Mouse (Mus musculus): ENCODE measurements around the gene Lcp2.

Lcp2 gene

DNA sequence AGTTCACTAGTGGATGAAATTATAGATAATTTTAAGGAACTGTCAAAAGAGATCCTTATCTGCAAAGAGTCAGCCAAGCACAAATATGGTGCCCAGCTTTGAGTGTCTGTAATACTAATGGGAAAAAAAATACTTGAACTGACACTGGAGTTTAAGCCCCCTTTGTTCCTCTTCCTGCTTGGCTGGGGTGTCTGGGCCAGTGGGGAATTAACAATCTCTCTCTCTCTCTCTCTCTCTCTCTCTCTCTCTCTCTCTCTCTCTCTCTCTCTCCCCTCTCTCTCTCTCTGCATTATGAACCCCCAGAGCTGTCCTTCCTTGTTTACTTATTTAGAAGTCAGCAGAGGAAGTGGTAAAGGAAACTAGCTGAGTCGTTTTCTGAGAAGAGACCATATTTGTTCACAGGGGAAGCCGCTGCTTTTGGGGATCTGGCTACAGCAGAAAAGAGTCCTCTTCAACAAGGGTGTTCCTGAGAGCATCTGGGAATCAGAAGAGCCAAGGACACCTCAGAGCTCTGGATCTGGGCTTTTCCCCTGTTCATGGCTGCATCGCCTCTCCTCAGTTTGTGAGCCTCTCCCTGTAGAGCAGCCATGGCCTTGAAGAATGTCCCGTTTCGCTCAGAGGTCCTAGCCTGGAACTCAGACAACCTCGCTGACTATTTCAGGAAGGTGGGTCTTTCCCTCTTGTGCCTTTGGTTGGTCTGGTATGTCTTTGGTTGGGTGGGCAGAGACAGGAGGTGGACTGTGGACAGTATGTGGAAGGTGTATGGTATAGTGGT lies at the start of gene Lcp2:
TSS of gene Lcp2 (plus strand) at position 154 of the 775 bp plus-strand sequence.
- DNase-seq, result peak in 1 of 2 experiments; percentile 3

DNA sequence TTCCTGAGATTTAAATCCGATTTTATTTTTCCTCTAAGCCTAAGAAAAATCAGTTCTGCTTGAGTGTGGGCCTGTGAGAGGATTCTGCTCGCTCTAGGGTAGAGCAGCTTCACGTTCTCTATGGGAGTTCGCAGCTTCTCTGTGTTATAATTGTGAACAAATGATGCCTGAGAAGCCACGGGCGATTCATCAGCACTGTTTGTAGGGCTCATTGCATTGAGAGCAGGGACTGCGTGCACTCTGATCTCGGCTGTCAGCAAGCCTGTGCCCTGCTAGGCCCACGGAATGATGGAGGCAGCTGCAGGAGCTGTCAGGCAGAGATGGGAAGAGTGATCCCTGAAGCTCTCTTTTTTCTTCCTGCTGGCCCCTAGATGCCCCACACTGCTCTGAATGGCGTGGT lies 48.5 kb upstream of the Lcp2 start:
- no peak for DNase-seq

DNA sequence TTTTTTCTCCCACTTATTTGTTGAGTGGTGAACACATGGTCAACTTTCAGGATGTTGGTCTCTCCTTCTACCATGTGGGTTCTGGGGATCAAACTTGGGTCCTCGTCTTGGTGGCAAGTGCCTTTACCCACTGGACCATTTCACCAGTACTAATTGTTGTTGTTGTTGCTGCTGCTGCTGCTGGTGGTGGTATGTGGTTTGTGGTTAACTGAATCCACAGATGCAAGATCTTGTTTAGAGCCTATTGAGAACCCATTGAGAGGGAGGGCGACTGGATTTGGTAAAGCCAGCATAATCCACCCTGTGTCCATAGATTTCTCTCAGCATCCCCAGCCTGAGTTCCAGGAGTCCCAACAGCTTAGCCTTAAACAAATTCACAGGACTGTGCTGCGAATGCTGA lies 46.3 kb upstream of the Lcp2 start:
- DNase-seq, result no peak

DNA sequence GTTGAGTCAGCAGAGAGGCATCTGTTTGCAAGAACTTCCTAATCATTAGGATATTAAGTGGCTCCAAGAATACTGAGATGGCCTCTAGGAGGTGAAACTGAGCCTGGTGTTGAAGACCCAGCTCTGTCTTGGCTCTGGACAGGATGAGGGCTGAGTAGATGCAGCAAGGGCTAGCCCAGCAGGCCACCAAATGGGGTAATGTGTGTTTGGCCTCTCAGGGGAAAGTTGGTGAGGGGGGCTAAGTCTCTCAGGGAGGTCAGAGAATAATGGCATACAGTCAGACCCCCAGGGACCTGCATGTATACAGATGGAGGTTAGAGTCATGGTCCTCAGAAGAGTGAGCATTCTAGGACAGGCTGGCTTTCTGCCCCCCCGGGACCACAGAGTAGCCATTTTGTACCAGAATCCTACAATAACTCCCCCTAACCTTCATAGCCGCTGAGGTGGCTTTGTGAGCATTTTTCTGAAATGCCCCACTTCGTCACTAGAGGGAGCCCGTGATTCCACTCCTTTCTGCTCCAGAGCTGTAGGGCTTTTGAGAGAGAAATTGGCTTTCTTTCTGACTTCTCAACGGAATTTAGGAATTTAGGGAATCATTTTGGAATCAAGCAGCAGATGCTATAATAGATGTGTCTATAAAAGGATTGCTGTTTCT lies 44.7 kb upstream of the Lcp2 start:
- DNase-seq, result peak; percentile 24 to 27

DNA sequence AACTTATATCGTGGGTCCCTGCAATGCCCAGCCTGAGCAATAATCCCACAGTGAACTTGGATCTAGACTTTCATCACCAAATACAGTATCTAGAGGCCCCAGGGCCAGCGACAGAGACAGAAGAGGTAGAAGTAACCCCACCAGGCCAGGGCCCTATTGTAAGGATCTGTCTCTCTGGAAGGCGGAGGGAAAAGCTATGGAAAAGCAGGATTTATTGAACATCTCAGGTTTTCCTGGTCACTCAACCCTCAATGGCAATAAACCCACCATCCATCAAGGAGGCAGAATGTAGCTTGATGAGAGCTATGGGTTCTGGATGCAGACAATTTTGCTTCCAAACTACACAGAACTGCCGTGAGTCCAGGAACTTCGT lies 44.1 kb upstream of the Lcp2 start:
- DNase-seq, result no peak

DNA sequence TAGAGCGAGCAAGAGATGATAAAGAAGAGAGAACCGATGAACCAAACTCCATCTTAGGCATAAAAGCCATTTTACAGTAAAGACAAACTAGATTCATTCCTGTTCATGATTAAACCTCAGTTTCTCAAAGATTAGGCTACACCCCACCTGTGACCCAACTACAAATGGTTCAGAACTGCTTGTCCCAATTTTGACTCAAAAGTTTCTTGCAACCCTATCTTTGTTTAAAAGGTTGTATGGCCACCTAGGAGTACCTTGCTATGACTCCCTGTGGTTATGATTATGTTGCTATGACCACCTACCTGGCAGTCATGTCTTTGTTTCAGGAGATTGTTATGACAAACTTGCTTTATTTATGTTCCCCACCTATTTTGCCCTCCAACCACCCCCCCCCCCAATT lies 39.1 kb upstream of the Lcp2 start:
- DNase-seq, result no peak

DNA sequence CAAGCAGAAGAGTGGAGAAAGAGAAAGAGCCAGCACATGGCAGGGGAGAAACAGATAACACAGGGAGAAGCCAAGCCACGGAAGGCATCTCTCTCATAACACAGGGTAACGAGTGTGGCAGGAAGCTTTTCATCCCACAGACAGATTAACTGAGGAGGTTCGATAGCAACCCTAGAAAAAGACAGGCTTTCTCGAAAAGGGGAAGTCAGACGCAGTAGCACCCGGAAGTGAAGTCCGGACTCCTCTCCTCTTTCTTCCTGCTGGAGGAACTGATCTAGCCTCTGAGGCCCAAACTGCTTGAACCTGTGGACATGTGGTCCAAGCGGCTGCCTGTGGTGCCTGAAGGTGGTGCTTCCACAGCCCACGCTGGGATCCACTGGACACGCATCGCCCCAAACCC lies 38.5 kb upstream of the Lcp2 start:
- peak; percentile 21 to 31 for DNase-seq

DNA sequence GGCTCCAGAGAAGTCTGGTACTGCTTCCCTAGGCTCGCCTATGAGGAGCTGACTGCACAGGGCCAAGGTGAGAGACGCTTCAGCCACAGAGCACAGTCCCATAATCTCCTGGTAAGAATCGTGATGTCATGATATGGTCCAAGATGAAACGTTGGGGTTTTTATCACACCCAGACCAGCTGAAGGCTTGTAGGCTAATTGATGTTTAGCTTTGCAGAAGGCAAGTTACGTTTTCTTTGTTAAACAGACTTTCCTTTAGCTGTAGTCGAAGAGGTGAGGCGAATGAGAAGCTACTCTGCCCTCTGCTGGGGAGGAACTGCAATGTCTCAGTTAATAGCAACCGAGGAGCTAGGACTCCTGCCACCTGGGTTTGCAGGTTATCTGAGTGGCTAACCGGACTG lies 38.0 kb upstream of the Lcp2 start:
- DNase-seq, result peak; percentile 49 to 55

DNA sequence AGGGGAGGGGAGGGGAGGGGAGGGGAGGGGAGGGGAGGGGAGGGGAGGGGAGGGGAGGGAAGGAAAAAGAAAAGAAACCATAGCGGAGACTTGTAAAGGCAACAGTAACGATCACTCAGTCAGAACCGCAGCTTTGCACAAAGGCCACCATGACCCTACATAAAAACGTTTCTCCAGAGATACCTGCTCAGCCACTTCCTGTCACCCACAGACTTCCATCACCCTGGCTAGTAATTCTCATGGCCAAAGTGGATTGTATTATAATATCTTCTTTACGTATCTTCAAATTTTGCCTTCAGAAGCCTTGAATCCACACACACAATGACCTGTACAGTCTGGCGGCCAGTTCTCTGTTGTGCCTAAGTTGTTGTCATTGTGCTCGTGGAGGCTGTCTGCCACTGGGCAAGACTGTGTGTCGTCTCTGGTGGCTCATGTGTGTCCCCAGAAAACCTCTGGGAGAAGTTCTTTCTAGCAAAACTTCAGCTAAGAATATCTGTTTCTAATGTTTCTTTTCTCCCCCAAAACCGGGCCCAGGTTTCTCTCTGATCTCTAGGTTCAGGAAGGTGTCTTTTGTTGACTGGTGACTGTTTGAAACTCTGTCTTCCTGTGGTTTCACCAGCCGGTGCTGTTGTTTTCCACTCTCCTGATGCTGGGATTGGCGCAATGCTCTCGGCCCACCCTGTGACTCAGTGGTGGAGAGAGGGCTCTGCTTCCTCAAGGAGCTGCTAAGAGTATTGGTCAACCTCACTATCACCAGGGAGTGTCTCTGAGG lies 37.2 kb upstream of the Lcp2 start:
- peak; percentile 36 to 40 for DNase-seq

DNA sequence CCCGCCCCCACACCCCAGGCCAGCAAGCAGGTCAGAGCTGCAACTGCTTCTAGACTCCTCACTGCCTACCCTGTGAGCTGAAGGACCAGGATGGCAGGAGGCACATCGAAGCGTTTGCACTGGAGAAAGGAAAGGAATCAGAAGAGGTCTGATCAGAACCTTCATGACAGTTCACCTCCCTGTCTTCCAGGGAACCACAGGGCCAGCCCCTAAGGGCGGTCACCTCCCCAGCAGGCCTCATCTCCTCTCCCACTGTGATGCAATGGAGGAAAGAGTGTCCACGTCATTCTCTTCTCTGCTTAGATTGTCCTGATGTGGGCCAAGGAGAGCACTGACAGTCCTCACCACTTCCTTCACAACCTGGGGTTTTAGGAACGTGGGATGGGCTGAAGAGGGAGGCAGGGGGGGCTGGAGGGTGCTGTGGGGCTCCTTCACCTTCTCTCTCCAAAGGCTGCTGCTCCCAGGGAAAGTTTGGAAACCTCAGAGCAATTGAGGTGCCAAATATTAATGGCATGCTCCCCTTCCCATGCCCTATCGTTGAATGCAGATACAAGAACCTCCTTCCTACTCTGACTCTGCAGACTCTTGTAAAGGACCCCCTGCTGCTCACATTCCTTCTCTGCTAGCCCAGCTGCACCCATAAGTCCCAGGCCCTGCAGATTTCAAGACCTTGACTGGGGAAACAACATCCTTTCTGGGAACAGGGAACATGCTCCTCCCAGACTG lies 36.4 kb upstream of the Lcp2 start:
- DNase-seq, result peak; percentile 20 to 49

DNA sequence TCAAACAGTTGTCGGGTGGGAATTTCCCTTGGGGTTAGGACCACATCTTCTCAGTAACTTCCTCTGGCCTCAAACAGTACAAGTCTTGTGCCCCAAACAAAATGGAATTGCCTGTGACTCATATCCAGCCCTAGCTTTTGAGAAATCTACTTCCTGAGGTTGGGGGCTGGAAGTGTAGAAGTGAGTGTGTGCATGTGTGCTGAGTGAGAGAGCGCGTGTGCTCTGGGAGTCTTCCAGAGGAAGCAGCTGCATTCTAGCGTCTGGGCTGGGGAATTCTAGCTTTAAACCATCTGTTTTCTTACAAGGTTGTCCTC lies 35.9 kb upstream of the Lcp2 start:
- peak; percentile 21 to 22 for DNase-seq

DNA sequence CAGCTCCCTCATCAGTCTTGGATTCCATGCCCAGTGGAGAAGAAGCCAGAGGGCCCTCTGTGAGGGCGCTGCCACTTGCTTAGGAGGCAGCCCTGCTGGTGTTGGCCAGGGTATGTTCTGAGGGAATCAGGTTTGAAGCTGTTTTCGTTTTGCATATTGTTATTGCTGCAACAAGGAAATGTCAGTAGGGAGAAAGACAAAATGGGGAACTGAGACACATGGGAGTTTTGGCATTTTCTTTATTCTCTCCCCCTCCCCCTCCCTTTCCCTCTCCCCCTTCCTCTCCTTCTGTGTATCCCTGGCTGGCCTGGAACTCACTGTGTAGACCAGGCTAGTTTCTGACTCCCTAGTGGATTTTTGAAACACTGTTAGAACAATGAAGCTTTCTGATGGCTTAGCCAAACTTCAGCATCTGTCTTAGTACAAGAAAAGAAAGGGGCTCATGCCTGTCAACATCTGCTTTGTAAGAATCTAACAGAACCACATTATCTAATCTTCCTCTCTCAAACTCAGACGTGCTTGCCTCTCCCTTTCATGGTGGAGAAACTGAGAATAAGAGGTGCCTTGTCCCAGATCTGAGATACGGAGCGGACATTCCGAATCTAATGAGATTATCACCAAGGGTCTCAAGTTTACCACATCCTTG lies 34.6 kb upstream of the Lcp2 start:
- no peak for DNase-seq

DNA sequence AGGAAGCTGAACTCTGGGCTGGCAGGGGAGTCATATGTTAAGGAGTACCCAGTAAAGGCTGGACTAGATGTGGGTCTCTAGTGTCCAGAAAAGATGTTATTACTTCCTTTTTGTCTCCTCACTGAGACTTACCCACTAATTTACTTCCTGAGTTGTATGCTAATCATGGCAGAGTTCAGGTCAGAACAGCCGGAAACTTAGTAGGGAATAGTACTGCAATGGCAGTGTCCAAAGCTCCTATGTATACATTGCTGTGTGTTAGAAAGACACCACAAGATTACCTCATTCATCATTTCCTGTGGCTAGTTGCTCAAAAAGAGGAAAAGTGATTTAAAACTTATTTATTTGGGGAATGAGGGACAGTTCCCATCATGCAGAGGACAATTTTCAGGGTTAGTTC lies 21.6 kb upstream of the Lcp2 start:
- no peak for DNase-seq

DNA sequence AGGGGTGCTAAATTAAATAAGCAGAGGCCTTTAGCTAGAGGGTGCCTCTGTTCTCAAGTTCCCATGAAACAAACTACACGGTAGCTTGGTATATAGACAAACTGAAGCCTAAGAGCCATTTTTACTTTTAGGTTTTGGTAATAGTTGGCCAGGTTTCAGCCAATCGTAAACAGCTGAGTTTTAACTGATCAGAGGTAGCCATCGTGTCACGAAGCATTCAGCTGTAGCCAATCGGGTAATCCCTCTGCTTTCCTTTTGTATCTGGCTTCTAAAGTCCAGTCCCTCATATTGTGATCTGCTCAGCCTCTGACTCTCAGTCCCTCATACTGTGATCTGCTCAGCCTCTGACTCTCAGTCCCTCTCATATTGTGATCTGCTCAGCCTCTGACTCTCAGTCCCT lies 17.1 kb upstream of the Lcp2 start:
- no peak for DNase-seq

DNA sequence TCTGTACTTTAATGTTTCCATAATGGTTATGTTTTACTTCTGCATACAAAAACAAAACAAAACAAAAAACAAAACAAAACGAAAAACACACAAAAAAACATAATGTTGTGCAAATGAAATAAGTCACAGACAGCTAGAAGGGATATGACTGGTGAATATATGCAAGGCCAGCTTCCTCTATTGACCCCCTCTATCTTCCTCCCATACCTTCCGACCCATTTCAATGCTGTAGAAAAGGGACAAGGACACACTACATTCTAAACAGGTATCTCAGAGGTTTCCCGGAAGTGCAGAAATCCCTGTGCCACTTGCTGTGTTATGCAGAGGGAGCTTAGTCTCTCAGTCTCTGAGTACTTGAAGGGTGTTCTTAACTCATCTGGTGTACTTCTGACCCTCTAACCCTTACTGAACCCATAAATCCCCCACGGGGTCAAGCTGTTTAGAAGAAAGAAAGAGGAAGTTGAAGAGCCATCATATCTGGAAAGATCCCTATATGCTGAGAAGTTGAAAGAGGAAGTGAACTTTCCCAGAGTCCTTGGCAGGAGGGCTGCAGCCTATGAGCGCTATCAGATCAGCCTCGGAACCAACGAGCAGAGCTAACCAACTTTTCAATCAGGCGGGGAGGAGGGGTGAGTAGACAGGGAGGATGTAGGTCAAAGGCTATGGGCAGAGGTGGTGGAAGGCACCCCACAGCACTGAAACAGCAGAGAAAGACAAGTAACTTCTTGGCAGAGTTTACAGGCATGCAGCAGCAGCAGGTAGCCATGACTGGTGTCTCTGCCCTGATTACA lies 15.5 kb upstream of the Lcp2 start:
- DNase-seq, result peak; percentile 64 to 69

DNA sequence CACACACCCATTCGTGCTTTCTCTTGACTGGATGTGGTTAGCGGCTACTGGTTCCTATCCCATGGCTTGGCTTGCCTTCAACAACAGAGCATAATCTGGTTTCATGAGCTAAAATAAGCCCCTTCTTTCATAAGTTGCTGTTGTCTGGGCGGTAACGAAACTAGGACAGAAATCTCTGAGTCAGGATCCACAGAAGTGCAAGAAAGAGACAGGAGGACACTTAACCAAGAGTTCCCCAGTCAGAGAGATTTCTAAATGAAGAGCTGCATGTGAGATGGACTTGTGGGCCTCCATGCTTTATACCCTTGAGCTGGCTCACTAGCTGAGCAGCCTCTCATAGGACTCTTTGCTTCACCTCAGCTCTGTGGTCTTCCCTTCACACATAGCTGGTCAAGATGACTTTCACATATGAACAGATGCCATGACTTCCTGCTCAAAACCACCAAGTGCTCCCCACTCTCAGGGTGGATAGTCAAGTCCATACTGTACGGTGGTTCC lies 12.7 kb upstream of the Lcp2 start:
- no peak for DNase-seq

DNA sequence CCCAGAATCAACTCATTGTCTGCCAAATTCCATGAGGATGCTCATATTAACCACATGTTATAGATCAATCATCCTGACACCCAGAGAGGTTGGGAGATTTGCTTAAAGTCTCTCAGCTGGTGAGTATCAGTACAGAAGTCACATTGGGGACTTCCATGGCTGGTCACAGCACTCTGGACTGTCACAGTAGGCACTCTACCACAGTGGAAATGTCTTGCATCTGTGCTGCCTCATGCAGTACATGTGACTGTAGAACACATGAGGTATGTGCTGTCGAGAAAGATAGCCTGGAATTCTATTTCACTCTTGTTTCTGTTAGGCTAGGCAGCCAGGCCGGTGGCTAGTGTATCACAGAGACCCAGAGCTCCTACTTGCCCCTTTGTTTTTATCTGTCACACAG lies 11.9 kb upstream of the Lcp2 start:
- no peak for DNase-seq

DNA sequence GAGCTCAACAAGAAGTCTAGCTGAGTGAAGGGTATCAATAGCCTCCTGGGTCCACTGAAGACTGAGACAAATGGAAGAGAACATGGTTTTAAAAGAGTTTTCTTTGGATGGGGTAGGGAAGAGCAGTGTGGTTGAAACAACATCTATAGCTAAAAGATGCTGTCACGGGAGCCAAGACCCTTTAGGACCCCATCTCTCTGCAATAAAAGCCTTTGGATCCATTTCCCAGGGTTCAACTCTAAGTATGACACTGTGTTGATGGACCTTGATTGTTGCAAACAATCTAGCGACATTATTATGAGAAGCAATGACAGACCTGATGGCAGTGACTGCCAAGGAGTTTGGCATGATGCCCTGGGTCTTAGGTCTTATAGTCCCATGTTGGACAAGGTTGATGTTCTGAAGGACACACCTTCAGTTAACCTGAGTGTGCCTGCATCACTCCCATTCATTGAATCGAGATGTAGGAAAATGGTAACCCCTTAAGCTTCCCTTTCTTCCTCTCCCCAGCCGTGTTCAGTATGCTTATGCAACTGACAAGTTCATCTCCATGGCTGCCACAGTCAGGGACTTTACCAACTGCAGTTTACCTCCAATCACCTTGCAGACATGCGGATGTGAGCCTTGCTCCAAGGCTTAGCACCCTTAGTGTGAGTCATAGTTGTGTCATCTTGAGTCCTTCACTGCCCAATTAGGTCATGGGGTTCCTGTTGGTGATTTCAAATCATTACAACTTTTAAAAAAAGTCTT lies 10.6 kb upstream of the Lcp2 start:
- no peak for DNase-seq

DNA sequence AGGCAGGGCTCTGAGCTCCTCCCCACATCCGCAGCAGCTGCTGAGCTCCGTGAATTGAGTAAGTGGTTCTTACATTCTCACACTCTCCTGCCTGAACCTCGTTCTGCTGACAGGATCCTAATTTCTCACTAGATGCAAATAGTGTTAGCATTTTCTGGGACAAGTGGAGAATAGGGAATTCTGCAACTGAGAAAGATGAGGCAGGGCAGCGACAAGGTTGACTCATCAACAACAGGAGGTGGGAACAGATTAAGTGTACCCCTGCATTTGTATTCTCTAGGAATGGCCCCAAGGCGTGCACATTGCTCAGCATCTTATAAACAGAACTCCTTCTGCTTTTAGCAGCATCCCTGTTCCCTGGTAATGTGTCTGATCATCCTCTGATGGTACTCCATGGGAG lies 6.7 kb upstream of the Lcp2 start:
- no peak for DNase-seq

DNA sequence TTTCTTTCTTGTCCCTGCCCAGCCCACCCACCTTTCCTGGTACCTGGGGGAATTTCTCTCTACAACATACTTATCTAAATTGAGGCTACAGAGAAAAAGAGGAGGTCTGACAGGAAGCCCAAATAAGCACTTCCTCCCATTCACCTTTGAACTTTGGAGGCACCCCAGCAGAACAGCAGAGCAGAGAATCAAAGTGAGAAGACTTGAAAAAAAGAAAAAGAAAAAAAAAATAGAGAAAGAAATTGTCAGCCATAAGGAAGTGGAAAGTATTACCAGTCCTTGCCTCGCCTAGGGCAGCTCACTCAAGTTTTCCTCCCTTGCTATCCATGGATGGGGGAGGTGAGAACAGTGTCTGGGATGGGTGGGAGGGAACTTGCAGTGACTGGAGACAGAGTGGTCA lies 3.9 kb upstream of the Lcp2 start:
- no peak for DNase-seq

DNA sequence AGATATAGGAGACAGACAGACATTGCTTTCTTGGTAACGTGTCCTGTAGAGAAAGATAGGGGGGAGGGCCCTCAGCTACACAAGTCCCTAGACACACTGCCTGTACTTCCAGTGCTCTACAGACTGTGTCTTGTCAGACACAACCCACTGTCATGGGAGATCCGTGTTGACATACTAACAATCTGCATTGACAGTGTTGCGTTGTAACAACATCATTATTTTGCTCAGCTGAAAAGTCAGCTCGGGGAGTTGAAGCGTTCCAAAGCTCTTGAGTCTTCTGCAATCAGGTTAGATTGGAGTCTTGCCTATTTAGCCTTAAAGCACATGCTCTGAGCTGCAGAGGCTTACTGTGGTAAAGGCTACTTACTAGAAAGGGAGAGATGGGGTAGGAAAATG lies 820 bp downstream of the Lcp2 start:
- DNase-seq, result no peak

All from lung, adult 18-20 months (tissue).